Mouse (Mus musculus) urinary bladder, adult 2 months (tissue): ENCODE data around the gene Doc2g. TPM values are rescaled to one million over a fixed set of nuclear protein-coding genes. Genes with fewer than 3 reads are reported as not detected.

ENCODE experiments used
- DNase-seq: peaks from one replicate; pipeline ENCODE4 v3.0.0; 2022; ENCODE audit warnings: low spot score
- polyA plus RNA-seq: library from polyadenylated mRNA; depleted of rRNA; stranded (reverse); fragments of >200 nt; gene quantifications from 2 replicates; pipeline ENCODE4 v1.2.3, GENCODE M21; 2012; rRNA removed

Doc2g gene
- polyA plus RNA-seq, 1 experiment: 9.9 TPM

DNA sequence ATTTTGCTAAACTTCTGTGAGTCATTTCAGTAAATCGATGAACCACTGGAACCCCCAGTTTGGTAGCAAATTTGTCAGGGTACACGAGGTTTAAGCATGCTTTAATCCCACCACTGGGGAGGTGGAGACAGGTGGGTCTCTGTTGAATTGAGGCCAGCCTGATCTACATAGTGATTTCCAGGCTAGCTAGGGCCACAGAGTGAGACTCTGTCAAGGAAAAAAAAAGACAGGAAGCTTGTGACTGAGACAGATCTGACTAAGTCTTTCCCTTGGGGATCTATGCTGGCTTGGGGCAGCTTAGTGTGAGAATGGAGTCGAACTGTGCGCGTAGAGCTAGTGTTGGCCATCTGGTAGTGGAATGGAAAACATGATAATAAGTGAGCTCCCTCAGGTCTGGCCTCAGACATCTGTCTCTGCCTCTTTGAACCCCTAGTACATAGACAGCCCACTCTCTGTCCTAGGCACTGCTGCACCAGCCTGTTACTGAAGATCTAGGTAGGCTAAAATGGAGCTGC lies 49.5 kb downstream of the Doc2g start:
- no peak for DNase-seq

DNA sequence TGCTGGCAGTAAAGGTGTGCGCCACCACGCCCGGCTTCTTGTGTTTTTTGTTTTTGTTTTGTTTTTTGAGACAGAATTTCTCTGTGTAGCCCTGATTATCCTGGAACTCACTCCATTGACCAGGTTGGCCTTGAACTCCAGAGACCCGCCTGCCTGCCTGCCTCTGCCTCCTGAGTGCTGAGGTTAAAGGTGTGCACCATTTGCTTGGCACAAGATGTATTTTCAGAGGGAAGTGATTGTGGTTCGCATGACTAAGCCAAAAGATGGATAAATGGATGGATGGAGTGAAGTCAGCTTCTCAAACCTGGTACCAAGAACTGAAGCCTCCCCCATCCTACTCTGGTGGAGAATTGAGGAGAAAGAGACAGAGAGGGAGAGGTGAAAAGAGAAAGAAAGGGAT lies 51.5 kb downstream of the Doc2g start:
- DNase-seq: no peak

DNA sequence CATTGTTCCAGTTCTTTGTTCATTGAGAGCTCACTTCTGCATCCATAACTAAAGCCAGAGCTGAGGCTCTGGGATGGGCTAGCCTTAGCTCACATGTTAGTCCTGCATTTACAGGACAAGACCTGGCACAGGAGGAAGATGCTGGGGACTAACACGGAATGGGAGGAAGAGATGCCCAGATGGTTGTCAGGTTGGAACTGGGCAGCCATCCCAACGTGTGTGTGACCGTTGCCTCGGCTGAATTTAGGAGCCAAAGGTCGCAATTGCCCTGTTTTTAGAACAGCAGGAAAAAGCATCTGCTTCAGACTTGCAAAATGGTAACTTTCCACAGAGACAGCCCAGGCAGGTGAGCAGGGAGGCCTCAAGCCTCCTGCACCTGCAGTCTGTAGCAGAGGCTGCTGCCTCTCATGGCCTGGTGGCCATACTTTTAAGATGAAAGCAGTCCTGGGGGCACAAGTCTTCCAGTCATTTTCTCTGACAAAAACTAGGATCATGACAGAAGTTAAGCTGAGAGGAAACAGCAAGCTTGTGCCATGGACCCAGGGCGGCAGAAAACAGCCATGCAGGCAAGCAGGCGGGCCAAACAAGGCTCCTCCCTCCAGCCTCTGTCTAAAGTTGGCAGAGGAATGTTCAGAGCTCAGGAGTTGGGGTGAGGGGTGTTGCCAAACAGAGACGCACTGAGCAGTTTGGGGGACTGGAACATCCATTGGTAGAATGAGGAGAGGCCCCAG lies 52.3 kb downstream of the Doc2g start:
- DNase-seq: no peak

DNA sequence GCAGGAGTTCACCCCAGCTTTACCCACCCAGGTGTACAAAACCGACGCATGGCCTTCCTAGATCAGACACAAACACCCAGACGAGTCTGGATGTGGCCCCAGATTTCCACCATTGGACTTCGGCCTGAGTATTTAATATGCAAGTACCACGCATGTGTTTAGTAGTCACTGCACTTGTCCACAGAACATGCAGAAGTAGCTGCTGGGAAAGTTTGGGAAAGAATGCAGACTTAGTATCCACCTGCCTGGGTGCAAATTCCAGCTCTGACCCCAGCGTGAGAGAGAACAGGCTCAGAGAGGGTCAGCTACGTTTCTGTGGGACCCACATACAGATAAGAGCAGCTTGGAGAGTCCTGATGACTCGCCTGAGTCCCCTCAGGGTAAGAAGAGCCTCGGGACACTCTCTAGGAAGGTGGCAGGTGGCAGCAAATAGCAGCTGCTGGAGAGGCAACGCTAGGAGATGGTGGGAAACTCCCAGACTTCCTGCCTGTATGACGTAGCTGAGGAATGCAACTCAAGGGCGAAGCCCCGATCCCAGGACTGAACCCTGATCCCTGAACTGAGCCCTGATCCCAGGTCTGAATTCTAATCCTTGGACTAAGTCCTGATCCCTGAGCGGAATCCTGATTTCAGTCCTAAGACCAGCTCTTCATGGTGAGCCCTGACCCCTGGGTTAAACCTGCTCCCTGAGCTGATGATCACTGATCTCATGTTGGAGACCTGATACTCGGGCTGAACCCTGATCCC lies 53.0 kb downstream of the Doc2g start:
- no peak for DNase-seq

Other genes with a start within 250 kb of the Doc2g start
- gene Kmt5b, start 235.9 kb upstream of the Doc2g start, polyA plus RNA-seq: 25.6 and 28.7 TPM in 2 replicates
- 49.2 and 63.0 TPM in 2 replicates for gene Chka, start 151.5 kb upstream of the Doc2g start, polyA plus RNA-seq
- 88.3 and 112 TPM in 2 replicates for gene Tcirg1, start 96.2 kb upstream of the Doc2g start, polyA plus RNA-seq
- 223 and 242 TPM in 2 replicates for gene Ndufs8, start 90.5 kb upstream of the Doc2g start, polyA plus RNA-seq
- 6.8 TPM in 2 replicates for gene Aldh3b1, start 73.5 kb upstream of the Doc2g start, polyA plus RNA-seq
- 85.1 and 99.6 TPM in 2 replicates for gene Unc93b1, start 68.1 kb upstream of the Doc2g start, polyA plus RNA-seq
- gene Aldh3b3, start 44.7 kb upstream of the Doc2g start, polyA plus RNA-seq: 0.73 and 0.78 TPM in 2 replicates
- 108 and 135 TPM in 2 replicates for gene Aldh3b2, start 31.0 kb upstream of the Doc2g start, polyA plus RNA-seq
- 13.0 and 15.0 TPM in 2 replicates for gene Acy3, start 16.7 kb upstream of the Doc2g start, polyA plus RNA-seq
- 0.03 TPM in 1 of 2 replicates, not detected in the other for gene Tbx10, start 10.6 kb upstream of the Doc2g start, polyA plus RNA-seq
- gene Nudt8, start 2.7 kb upstream of the Doc2g start, polyA plus RNA-seq: 5.1 and 7.5 TPM in 2 replicates
- gene Gm49405, start 2.7 kb upstream of the Doc2g start, polyA plus RNA-seq: 3.2 and 3.6 TPM in 2 replicates
- gene Ndufv1, start 9.5 kb downstream of the Doc2g start, polyA plus RNA-seq: 157 and 167 TPM in 2 replicates
- gene Gstp1, start 34.7 kb downstream of the Doc2g start, polyA plus RNA-seq: 582 and 591 TPM in 2 replicates
- 69.1 and 69.5 TPM in 2 replicates for gene Gstp2, start 42.7 kb downstream of the Doc2g start, polyA plus RNA-seq
- gene Gstp3, start 56.3 kb downstream of the Doc2g start, polyA plus RNA-seq: 5.5 and 7.1 TPM in 2 replicates
- gene Cabp2, start 78.3 kb downstream of the Doc2g start, polyA plus RNA-seq: not detected in 2 replicates
- gene Cdk2ap2, start 93.9 kb downstream of the Doc2g start, polyA plus RNA-seq: 74.4 and 89.6 TPM in 2 replicates
- gene Pitpnm1, start 96.7 kb downstream of the Doc2g start, polyA plus RNA-seq: 44.1 and 45.2 TPM in 2 replicates
- 154 and 160 TPM in 2 replicates for gene Aip, start 122.5 kb downstream of the Doc2g start, polyA plus RNA-seq
- 0.04 and 0.10 TPM in 2 replicates for gene Gpr152, start 136.5 kb downstream of the Doc2g start, polyA plus RNA-seq
- 0.30 and 0.31 TPM in 2 replicates for gene Cabp4, start 140.7 kb downstream of the Doc2g start, polyA plus RNA-seq
- gene Coro1b, start 145.3 kb downstream of the Doc2g start, polyA plus RNA-seq: 243 and 277 TPM in 2 replicates
- 4.2 and 4.4 TPM in 2 replicates for gene Ptprcap, start 150.3 kb downstream of the Doc2g start, polyA plus RNA-seq
- 42.6 and 51.9 TPM in 2 replicates for gene Rps6kb2, start 160.0 kb downstream of the Doc2g start, polyA plus RNA-seq
- 18.7 and 21.7 TPM in 2 replicates for gene Carns1, start 172.2 kb downstream of the Doc2g start, polyA plus RNA-seq
- gene Tbc1d10c, start 188.0 kb downstream of the Doc2g start, polyA plus RNA-seq: 2.9 and 3.9 TPM in 2 replicates
- gene Ppp1ca, start 188.8 kb downstream of the Doc2g start, polyA plus RNA-seq: 257 and 304 TPM in 2 replicates
- gene Rad9a, start 198.3 kb downstream of the Doc2g start, polyA plus RNA-seq: 19.2 and 23.2 TPM in 2 replicates
- gene Clcf1, start 210.9 kb downstream of the Doc2g start, polyA plus RNA-seq: 10.8 and 13.1 TPM in 2 replicates
- gene AC109138.7, start 211.0 kb downstream of the Doc2g start, polyA plus RNA-seq: not detected in 2 replicates
- 76.4 and 82.1 TPM in 2 replicates for gene Pold4, start 228.6 kb downstream of the Doc2g start, polyA plus RNA-seq